Mouse (Mus musculus) C2C12 (cell line): ENCODE data around the gene Rem2.

Experiments used
- CTCF ChIP-seq: IDR thresholded peaks from one replicate; pipeline ENCODE4 v1.5.1; 2011; ENCODE audit not compliant: control insufficient read depth, insufficient read depth, insufficient read length
- FOSL1 ChIP-seq: IDR thresholded peaks from one replicate; pipeline ENCODE4 v1.8.0; 2011; ENCODE audit warnings: mild to moderate bottlenecking, low read length; ENCODE audit not compliant: poor library complexity, insufficient read depth, severe bottlenecking
- MAX ChIP-seq: IDR thresholded peaks from one replicate; pipeline ENCODE4 v1.6.1; 2011; ENCODE audit warnings: mild to moderate bottlenecking, control low read depth
- MYOD1 ChIP-seq: IDR thresholded peaks from one replicate; pipeline ENCODE4 v1.6.1; 2011; ENCODE audit warnings: low read depth; ENCODE audit not compliant: control insufficient read depth, insufficient read length
- MYOG ChIP-seq: IDR thresholded peaks from one replicate; pipeline ENCODE4 v1.6.1; 2011; ENCODE audit not compliant: control insufficient read depth, insufficient read length; ENCODE audit errors: extremely low read depth
- USF1 ChIP-seq: IDR thresholded peaks from one replicate; pipeline ENCODE4 v1.6.1; 2011; ENCODE audit warnings: low read depth, mild to moderate bottlenecking, control low read depth, moderate library complexity

GRCm38 (mm10) chr14:54433941-54434531 lies 41.9 kb upstream of the Rem2 start:
- no peak for TF ChIP-seq CTCF
- TF ChIP-seq MYOG, result no peak
- no peak for TF ChIP-seq MAX
- no peak for TF ChIP-seq MYOD1
- no peak for TF ChIP-seq USF1
- no peak for TF ChIP-seq FOSL1
